Mouse (Mus musculus): ENCODE data around the gene Cst7. TPM values are rescaled to one million over a fixed set of nuclear protein-coding genes. Genes with fewer than 3 reads are reported as not detected.
"Not testable (repeated sequence)": the region's sequence is repeated elsewhere in the genome, so short reads cannot be mapped to it uniquely, and the experiment has no call there.

Cst7 gene
- total RNA-seq (2021) (not detected), polyA plus RNA-seq (2012; rRNA removed) (0.18 and 0.20 TPM in 2 replicates)
- long read RNA-seq: 0 reads

DNA sequence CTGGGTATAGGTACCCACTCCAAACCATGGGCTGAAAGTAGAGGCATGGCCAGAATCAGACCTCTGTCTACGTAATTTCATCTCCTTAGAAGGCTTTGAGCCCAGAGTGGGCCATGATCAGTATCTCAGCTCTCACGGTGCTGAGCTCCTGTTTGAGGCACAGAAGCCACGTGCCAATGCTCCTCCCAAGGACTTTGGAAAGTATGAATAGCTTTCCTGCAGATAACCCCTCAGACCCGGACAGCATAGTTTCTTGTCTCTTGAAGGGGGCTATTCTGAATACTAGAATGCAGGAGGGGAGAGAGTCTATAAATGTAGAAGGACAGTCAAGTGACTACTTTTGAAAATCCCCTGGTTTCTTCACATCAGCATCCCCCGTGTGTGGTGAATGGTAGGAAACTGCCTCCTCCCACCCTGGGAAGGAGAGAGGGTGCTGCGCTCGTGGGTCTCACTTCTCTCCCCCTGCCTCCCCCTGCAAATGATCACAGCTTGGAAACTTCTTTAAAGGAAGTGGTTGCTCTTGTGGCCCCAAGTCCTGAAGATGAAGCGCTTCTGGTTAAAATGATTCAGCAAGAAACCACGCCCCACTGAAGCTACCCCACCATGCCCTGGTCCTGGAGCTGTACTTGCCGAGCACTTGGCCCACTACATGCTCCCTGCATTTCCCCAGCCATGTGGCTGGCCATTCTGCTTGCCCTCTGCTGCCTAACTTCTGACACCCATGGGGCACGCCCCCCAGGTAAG, at the start of gene Cst7:
Cst7 (plus strand) TSS at position 569 of the 744 bp plus-strand sequence.
- no peak for DNase-seq

DNA sequence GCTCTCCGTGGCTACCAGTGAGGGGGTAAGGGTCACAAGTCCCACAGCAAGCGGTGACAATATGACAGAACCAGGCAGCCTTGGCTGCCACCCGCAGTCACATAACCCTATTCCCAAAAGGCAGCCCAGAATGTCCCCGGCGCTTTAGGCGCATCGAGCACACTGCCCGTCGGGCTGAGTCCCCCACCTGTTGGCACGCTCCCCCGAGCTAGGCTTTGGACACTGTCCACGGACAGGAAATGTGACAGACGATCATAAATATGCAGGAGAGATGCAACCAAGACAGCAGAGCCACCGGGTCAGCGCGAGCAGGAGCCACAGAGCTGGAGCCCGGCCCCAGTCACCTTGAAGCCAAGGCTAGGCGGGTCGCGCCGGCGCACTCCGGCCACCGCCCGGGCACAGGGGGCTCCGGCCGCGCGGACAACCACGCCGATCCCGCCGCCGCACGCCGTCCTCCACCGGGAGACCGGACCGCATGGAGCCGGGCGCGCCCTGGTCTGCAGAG, 44.5 kb upstream of the Cst7 start:
- DNase-seq: peak; percentile 26

DNA sequence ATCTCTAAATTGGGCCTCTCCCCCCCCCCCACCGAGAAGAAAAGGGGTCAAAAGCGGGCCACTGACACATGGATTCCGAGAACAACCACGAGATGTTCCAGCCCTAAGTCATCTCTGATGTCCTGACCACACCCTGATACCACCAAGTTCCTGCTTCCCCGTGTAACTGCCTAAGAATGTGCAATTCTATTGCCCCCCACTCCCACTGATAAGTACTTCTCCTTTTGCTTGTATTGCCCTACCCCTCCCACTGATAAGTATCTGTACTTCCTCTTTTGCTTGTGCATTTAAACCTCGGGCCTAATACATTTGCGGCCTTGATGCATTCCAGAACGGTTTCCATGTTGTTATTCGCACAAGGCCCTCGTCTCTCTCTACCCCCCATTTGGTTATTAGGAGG, 20.6 kb upstream of the Cst7 start:
- DNase-seq: not testable (repeated sequence)

DNA sequence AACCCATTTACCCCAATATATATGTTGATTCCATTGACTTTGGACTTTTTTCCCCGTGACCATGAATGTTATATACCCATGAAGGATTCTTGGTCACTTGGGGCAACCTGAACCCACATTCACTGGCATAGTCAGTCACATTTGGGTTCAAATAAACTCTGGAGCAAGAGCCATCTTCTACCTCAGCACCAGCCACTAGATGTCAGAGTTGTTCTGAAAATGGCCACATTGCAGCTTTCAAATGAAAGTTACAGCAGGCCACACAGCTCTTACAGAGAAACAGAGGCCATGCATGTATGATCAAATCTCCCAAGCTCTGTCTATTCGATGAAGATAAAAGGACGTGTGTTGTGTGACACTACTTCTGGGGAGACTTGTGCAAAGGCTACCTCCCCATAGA, 11.6 kb upstream of the Cst7 start:
- no peak for DNase-seq

DNA sequence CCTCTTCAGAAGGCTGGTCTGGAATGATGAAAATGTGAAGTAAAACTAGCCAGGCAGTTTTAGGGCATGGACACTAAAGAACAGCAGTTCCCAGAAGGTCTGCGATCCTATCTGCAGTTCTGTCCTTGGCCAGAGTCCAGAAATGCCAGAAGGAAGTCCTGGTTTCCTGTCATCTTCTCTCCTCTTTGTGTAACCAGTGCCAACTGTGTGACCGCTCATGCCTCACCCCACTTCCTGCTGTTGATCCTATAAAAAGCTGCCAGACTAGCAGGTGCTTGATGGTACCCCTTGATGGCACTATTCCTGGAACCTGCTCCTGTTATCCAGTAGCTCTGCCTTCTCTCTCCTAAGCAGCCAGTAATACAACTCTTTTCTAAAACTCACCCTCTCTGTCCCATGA, 3.2 kb upstream of the Cst7 start:
- no peak for DNase-seq

DNA sequence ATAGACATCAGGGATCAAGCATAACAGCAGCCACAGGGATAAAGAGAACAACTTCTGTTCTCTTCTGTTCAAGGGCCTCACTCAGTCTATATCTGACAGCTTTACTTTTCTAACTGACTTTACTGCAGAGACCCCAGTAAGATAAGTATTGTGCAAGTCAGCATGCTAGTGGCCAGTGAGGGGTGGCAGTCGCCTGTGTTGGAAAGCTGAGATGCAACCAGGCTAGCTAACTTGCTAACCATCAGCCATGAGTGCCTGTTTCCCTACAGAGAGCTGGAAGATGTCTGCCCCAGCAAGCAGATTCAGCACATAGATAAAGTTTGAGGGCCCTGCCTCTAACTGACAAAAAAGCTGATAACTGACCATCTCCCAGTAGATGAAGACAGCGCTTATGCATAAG, 546 bp downstream of the Cst7 start:
- no peak for DNase-seq

DNA sequence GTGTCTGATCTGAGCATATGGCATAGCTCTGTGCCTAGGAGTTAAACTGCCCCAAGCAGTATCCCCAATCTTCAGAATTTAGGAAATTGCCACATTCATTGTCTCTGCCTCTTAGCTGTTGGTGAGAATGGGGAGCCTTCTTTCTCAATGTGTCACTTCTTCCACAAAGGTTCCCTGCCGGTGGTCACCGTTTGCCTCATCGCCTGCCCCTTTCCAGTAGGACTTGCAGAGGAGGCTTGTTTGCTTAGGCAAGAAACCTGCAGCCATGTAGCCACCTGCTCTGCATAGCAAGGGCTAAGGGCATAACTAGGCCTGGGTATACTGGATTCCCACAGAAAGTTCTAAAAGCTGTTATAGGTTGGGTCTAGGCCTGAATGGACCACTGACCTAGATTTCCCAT, 2.2 kb downstream of the Cst7 start:
- DNase-seq: no peak

DNA sequence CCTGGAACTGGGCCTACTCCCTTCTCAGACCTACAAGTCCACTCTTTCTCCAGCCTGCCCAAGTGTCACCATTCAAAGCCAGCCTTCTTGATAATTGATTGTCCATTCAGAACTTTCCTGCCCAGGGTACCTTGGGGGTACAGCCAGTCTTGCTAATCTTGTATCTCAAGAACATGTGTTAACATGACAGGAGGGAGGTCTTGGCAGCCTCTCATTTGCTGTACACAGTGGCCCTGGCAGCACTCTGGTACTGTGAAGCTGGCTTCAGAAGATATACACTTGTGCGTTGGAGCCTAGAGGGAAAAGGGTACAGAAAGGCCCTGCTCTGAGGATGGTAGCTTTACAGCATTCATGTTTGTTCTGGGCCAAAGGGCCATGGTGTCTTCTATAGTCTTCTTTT, 6.0 kb downstream of the Cst7 start:
- no peak for DNase-seq

DNA sequence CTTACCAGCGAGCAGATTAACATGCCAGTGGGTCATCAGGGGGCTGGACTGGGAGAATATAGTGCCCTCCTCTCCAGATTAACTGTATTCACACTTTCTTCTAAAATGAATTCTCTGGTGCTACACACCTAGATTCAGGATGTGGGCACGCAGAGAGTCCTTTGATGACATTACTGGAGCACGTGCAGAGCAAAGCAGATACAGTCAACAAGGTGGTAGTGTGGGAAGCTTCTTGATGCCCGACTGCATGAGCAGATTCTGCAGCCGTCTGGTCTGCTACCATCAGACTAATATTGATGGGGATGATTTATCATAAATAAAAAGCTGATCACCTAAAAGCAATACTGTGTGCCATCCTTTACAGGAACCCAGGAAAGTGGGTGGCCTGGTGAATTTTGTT, 8.4 kb downstream of the Cst7 start:
- DNase-seq: no peak

DNA sequence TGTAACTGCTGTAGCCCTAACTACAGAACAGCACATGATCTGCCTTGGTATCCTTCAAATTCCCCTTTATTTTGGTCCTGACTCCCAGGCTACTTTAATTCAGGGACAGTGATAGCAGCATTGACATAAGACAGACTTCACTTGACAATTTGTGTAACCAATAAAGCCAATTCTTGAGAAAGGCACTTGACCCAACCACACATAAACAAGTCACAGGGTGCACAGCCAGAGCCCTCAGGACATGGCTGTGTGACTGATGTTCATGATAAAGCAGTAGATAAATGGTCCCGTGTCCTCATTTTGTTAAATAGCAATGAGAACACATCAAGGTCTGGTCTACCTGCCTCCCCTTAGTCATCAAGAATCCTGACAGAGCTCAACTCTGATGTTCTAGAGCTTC, 9.4 kb downstream of the Cst7 start:
- no peak for DNase-seq

DNA sequence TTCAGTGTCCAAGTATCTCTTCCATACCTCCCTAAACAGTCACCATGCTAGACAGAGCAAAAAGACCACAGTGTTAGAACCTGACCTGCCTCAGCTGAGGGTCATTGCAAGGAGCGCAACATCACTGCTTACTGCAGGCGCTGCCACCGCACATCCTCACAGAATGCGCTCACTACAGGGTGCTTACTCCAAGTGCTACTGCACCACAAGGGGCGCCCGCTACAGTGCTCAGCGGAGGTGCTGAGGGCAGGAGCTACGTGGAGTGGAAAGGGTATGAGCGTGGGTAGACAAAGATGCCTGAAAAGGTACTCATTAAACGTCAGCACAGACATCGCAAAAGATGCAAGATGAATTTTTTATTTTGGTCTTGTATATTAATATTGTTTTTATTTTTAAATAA, 18.9 kb downstream of the Cst7 start:
- no peak for DNase-seq

DNA sequence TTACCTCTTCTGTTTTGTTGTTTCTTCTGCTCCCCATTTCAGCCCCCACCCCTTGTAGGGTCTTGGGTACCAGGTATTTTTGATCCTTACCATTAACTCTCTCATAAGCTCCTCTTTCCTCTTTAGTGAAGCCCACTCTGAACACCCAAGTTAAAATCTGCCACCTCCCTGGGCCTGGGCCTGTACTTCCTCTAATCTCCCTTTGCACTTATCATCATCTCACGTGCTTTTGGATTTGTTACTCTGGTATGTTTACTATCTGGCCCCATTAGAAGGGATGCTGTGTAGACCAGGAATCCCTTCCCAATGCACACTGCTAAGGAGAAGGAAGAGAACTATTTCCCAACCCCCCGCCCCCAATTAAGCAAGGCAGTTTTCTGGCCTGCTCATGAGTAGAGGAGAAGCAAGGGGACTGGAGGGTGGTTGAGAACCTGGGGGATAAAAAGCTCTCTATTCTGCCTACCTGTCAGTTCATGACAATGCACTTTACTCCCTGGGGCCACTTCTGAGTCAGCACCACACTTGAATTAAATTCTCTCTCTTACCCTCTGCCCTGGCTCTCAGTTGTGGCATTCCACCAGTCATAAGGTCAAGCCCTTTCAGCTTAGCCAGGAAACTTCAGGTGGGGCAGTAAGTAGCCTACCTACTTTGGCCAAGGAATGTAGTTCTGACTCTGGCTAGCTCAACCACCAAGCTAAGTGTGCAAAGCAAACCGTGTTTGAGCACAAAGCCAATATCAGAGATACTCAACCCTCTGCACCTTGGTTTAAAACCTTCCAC, 25.4 kb downstream of the Cst7 start:
- DNase-seq: no peak

DNA sequence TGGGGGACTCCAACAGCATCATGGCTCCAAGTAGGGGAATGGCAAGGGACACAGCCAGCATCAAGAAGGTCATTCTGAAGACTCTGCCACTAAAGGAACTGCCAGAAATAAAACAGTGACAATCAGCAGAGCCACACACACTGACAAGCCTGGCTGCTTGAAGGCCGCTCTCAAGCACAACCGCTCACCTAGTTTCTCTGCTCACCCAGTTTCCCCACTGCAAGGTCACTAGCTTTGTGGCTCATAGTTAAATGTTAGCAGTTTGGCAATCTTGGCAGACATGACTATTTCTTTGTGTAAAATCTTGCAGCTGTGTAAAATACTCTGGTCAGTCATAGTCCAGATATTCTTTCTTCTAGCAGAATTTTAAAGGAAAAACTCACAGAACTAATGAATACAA, 30.0 kb downstream of the Cst7 start:
- peak; percentile 68 for DNase-seq

DNA sequence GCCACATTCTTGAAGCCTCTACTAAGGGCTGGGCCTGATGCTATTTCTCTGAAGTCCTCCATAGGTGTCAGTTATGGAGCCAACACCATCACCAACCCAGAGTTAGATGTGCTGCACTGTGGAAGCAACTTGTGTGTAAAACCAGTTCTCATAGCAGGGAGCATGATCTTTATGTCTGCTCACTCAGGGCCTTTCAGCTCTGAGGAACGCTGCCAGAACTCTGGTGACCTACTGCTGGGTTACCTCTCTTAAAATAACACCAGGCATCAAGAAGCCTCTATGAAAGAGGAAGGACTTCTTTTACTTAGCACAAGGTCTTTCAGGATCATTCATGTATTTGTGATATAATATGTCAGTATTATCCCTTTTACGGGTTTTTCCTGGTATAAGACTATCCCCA, 32.0 kb downstream of the Cst7 start:
- no peak for DNase-seq

DNA sequence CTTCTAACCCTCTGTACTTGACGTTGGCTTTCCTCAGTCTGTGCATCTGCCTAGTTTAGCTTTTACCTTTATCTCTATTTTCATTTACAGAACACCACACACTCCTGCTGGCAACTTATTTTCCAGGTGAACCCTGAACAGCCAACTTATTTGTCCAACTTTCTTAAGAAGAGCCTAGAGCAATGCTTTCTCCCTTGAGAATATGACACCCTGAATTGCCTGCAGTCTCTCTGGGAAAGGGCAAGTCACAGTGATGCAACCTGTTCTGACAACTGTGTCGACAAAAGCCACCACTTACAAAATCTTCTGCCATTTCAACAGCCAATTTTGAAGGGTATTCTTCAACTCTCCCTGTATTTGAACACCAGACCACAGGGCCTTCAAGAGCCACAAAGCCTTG, 34.6 kb downstream of the Cst7 start:
- DNase-seq: no peak

DNA sequence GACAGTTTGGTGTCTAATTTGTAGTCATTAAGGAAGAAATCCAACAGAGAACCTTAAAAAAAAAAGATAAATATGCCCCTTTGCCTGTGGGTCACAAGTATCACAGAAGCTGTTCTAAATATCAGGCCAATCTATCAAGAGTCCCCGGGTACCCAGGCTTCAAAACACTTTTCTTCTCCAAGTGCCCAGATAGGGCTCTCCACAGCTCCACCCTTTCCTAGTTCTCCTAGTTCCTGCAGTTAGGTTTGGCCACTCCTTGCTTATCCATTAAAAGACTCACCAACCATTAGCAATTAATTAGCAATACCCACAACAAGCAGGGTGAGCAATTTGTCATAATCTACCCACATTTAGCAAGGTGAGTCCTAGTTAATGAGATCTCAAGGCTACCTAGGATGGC, 36.9 kb downstream of the Cst7 start:
- no peak for DNase-seq

DNA sequence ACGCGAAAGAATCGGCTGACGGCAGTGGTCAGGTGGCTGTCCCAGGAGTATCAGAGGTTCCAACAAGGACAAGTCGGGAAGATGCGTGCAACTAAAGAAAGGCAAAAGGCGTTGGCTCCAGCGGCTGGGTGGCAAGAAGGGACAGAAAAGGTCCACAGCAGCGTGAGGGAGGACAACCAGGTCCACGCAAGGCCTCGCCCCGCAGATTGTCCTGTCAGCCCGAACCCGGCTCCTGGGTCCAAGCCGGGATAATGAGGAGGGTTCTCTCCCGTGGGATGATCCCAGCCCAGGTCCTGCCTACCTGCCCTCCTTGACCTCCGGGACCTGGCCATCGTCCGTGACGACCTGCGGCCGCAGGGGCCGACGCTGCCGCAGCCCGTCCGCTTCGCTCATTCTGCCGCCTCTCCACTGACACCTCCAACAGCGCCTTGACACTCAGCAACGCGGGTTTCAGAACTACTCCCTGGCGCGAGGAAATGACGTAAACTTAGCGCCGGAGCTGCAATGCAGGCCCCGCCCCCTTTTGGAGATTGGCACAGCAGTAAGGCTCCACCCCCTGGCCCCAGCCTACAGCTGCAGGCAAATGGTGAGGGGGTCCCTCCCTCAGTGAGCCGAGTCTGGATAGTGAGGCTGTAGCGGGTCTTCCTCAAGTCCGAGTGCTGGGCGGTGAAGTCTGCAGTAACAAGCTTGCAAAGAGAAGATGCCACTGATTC, 38.0 kb downstream of the Cst7 start, which contains the start of gene Apmap:
Apmap (minus strand) TSS at position 481 of the 713 bp plus-strand sequence.
- peak; percentile 96 for DNase-seq

DNA sequence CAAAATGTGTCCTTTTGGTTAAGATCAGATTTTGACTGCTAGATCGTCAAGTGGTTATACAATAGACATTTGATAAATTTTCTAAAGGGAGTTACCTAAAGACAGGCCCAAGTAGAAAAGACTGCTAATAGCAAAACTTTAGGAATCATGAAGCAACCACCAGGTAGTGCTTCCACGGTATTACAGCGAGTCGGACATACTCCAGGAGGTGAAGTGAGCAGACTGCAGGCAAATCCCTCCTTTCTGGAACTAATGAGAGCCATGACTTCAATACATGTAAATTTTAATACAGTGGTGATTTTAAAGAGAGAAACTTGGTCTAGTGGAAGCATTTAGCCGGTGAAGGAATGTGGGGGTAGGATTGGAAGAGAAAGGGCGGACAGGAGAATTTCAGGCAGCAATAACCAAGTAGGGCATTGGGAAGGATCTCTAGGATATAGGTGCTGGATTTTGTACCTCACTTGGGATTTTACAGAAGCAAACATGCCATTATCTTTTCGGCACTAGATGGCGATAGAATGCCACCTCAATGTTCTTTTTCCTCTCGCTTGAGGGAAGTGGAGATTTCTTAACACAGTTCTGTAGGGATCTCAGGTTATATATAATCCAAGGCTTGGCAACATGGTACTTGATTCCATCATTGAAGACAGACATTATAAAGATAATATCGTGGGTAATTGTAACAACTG, 38.8 kb downstream of the Cst7 start:
- DNase-seq: peak; percentile 65

DNA sequence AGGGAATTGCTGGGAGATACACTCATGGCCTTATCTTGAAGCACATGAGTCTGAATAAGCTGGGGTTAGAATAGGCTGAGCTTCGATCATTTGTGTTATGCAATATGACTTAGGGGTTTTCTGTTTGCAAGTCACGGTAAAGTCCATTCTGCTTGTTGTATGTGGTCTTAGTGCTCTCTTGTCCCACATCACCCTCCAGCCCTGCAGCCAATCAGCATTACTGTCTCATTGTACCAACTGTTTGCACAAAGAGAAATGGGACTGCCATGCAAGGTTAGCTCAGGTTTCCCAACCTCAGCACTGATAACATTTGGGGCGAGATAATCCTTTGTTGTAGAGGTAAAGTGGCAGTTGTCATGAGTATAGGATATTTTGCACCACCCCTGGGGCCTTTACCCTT, 39.9 kb downstream of the Cst7 start:
- no peak for DNase-seq

DNA sequence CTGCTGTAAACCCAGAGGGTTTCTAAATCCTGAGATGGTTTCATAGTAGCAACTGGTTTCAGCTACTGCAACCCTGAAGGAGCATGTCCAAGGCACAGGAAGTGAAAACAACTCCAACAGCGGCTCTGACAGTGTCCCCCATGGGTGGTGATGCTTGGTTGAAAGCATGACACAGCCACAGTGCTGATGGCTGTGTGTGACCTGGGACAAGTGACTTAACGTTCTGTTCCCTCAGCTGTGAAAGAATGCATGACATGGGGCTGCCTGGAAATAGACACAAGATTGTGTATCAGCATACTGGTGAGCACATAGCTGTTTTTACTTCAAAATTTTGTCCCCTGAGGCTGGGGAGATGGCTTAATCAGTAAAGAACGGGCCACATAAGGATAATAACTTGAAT, 51.5 kb downstream of the Cst7 start:
- no peak for DNase-seq

DNA sequence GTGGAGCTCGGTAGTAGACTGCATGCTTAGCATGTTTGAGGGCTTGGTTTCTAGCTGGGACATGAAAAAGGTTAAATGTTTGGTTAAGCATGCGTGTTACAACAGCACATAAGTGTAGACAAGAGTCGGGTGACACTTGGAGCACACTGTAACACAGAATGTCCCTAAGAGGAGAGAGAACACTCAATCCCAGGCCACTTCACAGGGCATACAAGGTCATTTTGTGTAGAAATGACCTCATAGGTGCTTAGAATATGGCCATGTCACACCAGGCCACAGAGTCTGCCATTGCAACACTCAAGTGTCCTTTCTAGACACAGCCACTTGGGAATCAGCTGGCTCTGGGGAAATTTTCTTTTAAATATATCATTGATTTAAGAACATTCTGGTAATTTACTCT, 53.7 kb downstream of the Cst7 start:
- DNase-seq: no peak

DNA sequence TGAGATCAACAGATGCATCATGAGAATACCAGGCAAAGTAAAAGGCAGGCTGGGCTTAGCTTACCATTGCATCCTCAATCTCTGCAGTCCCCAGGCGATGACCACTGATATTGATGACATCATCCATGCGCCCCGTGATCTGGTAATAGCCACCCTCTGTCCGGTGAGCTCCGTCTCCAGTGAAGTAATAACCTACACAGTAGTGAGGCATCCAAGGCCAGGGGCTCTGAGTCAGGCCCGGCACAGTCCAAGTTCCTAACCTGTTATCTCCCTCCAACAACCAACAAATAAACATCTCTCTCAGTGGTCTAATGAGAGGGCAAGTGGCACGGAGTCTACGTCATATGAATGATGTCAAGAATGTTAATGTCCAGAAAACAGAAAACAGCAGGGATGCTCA, 54.7 kb downstream of the Cst7 start:
- peak; percentile 69 for DNase-seq
